Mouse (Mus musculus): ENCODE data around the gene Mrps9.

The Mrps9 gene

GRCm38 (mm10) chr1:42905148-42905547, 54.1 kb downstream of the Mrps9 start:
- no peak for DNase-seq (ENCODE audit: extremely low spot score, low spot score)

GRCm38 (mm10) chr1:42906696-42907095, 55.7 kb downstream of the Mrps9 start:
- no peak for DNase-seq (ENCODE audit: extremely low spot score, low spot score)

GRCm38 (mm10) chr1:42907153-42907552, 56.1 kb downstream of the Mrps9 start:
- no peak for DNase-seq (ENCODE audit: extremely low spot score, low spot score)

GRCm38 (mm10) chr1:42915062-42915461, 64.0 kb downstream of the Mrps9 start:
- no peak for DNase-seq (ENCODE audit: extremely low spot score, low spot score)

- DNase-seq (ENCODE audit: extremely low spot score, low spot score): no peak
Observed at GRCm38 (mm10) chr1:42916719-42917118, 65.7 kb downstream of the Mrps9 start.

- DNase-seq (ENCODE audit: extremely low spot score, low spot score): peak; percentile 31
Observed at GRCm38 (mm10) chr1:42917908-42918307, 66.9 kb downstream of the Mrps9 start.

GRCm38 (mm10) chr1:42923924-42924323, 72.9 kb downstream of the Mrps9 start:
- DNase-seq (ENCODE audit: extremely low spot score, low spot score): no peak

GRCm38 (mm10) chr1:42933613-42934012, 82.6 kb downstream of the Mrps9 start:
- no peak for DNase-seq (ENCODE audit: extremely low spot score, low spot score)

GRCm38 (mm10) chr1:42948486-42948885, 97.5 kb downstream of the Mrps9 start:
- DNase-seq (ENCODE audit: extremely low spot score, low spot score): no peak

GRCm38 (mm10) chr1:42952734-42953481, 101.9 kb downstream of the Mrps9 start, which contains the start of gene Gpr45:
Gpr45 (plus strand) TSS chr1:42952872.
- peak; percentile 76 for DNase-seq (ENCODE audit: extremely low spot score, low spot score)

- no peak for DNase-seq (ENCODE audit: extremely low spot score, low spot score)
Observed at GRCm38 (mm10) chr1:42953482-42953822, 102.4 kb downstream of the Mrps9 start.

Measured in neural tube, embryonic 10.5 days (tissue).